Mouse (Mus musculus) myocyte (in vitro differentiated cells): Measurements from ENCODE around the gene Ssh2.

Experiments used
- CEBPB ChIP-seq: IDR thresholded peaks from 2 replicates; pipeline ENCODE4 v1.6.1; 2011; ENCODE audit warnings: mild to moderate bottlenecking, moderate library complexity; ENCODE audit not compliant: poor library complexity, insufficient read depth, severe bottlenecking
- E2F4 ChIP-seq: IDR thresholded peaks from one replicate; pipeline ENCODE4 v1.6.1; 2011; ENCODE audit warnings: mild to moderate bottlenecking, control low read depth, moderate library complexity; ENCODE audit not compliant: insufficient read depth
- MYOD1 ChIP-seq, 3 experiments: IDR thresholded peaks; one replicate each; pipeline ENCODE4 v1.6.1; 2011; ENCODE audit warnings: control low read depth in 2 of 3, low read depth in 2 of 3, mild to moderate bottlenecking in 2 of 3, moderate library complexity in 1 of 3; ENCODE audit not compliant: insufficient read length in 2 of 3, control insufficient read depth in 1 of 3
- TCF12 ChIP-seq: IDR thresholded peaks from one replicate; pipeline ENCODE4 v1.6.1; 2011; ENCODE audit warnings: mild to moderate bottlenecking, control low read depth; ENCODE audit not compliant: poor library complexity, insufficient read depth, severe bottlenecking
- USF1 ChIP-seq: IDR thresholded peaks from one replicate; pipeline ENCODE4 v1.6.1; 2011; ENCODE audit warnings: low read depth, mild to moderate bottlenecking, control low read depth, moderate library complexity

GRCm38 (mm10) chr11:77409879-77410278 lies 193.8 kb downstream of the Ssh2 start:
- TF ChIP-seq MYOD1 (IDR thresholded peaks at IDR 0.05; ENCODE audit: control insufficient read depth in 1 of 3, insufficient read length in 2 of 3, low read depth in 2 of 3) (no peak), TCF12 (no peak), CEBPB (peak; percentile 81), E2F4 (no peak), USF1 (no peak)
